Mouse (Mus musculus): ENCODE data around the gene Homer3. TPM values are rescaled to one million over a fixed set of nuclear protein-coding genes. Genes with fewer than 3 reads are reported as not detected.
A peak's percentile ranks its signal among the peaks of the same experiment; 100 is the strongest.

Gene Homer3
- polyA plus RNA-seq, 1 experiment from 2014 or later: 37.9 TPM

DNA sequence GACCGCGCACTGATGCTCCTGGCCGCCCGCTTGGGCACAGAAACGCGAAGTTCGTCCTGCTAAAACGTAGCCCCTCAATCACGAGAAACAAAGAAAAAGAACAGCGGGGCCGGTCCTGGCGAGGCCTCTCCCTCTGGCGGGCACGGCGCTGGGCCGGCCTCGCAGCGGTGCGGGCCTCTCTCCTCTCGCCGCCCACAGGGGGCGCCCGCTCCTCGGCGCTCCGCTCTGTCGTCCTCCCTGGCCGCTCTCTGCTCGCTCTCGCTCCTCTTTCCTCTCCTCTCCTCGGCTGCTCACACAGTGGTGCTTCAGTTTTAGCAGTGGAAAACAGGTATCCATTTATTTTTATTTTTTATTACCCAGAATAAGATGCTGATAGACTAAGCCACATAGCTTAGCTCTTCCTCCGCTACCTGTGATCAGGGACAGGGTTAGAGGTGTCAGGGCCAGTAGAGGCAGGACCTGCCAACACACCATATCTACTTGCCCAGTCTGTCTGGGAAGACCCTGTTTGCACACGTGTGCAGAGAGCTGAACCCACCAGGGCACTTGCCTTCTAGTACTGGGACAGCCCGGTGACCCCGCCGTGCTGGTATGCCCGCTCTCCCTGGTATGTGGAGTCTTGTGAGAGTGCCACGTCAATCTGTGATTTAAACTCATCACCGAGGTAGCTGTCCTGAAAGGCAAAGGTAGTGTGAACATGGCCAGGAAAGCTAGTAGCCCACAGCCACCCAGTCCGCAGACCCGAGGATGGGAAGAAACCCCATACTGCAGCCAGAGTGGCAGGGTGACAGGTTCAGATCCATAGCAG lies 49.6 kb downstream of the Homer3 start:
- H3K27ac ChIP-seq (ENCODE audit: low read depth, low read length): no peak overlapping the region
- no peaks in the 10 kb centered on the region; the same call in 1 of the 2 replicates for H3K9me3 ChIP-seq (ENCODE audit: control insufficient read depth, low read length)
- no peak overlapping the region for H3K9ac ChIP-seq (ENCODE audit: low read depth, low read length)
- WGBS: 45% methylated on average over 41 of the region's 41 CpGs
- H3K4me2 ChIP-seq: no peak overlapping the region
- H3K4me3 ChIP-seq (ENCODE audit: low read depth, low read length): no peak overlapping the region
- H3K36me3 ChIP-seq (ENCODE audit: control insufficient read depth, insufficient read depth, low read length): peaks cover 59% of the 10 kb centered on the region
- H3K27me3 ChIP-seq (replicated peaks; ENCODE audit: control insufficient read depth, insufficient read depth, low read length): no peaks in the 10 kb centered on the region; the same call in 1 of the 2 replicates
- H3K4me1 ChIP-seq (replicated peaks; ENCODE audit: control insufficient read depth, insufficient read depth, low read length): peaks cover 34% of the 10 kb centered on the region
- ATAC-seq (replicated peaks; ENCODE audit: low FRiP score) (peak; percentile 57), DNase-seq (ENCODE audit: low spot score) (peak; percentile 72)

DNA sequence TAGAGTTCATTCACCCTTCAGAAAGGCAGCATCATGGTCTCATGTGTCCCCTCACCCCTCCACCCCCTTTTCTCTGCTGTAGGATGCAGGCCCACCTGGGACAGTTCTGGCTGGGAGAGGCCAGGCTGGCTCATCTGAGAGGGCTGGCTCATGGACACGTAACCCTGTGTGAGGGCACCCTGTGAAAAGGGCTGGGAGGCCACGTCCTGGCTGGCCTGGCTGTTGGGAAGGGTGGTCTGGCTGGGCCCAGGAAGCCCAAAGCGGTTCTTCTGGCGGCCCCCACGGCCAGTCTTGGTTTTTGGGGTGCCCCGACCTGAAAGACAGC lies 50.2 kb downstream of the Homer3 start:
- 94% methylated on average over 6 of the region's 6 CpGs for WGBS
- Histone ChIP-seq H3K4me1 (replicated peaks; ENCODE audit: control insufficient read depth, insufficient read depth, low read length) (peaks cover 33% of the 10 kb centered on the region), H3K9me3 (ENCODE audit: control insufficient read depth, low read length) (no peaks in the 10 kb centered on the region), H3K4me3 (ENCODE audit: low read depth, low read length) (no peak overlapping the region), H3K27ac (ENCODE audit: low read depth, low read length) (no peak overlapping the region), H3K27me3 (replicated peaks; ENCODE audit: control insufficient read depth, insufficient read depth, low read length) (no peaks in the 10 kb centered on the region; the same call in 1 of the 2 replicates), H3K4me2 (no peak overlapping the region), H3K36me3 (ENCODE audit: control insufficient read depth, insufficient read depth, low read length) (peaks cover 64% of the 10 kb centered on the region), H3K9ac (ENCODE audit: low read depth, low read length) (no peak overlapping the region)
- DNase-seq (ENCODE audit: low spot score): no peak
- no peak for ATAC-seq (replicated peaks; ENCODE audit: low FRiP score)

GRCm38 (mm10) chr8:70338931-70339330 lies 56.3 kb downstream of the Homer3 start:
- Histone ChIP-seq H3K9ac (ENCODE audit: low read depth, low read length) (no peak overlapping the region), H3K4me2 (no peak overlapping the region), H3K27ac (ENCODE audit: low read depth, low read length) (no peak overlapping the region), H3K4me1 (replicated peaks; ENCODE audit: control insufficient read depth, insufficient read depth, low read length) (no peaks in the 10 kb centered on the region; the same call in 1 of the 2 replicates), H3K27me3 (replicated peaks; ENCODE audit: control insufficient read depth, insufficient read depth, low read length) (no peaks in the 10 kb centered on the region), H3K36me3 (ENCODE audit: control insufficient read depth, insufficient read depth, low read length) (peaks cover 89% of the 10 kb centered on the region), H3K4me3 (ENCODE audit: low read depth, low read length) (no peak overlapping the region), H3K9me3 (ENCODE audit: control insufficient read depth, low read length) (no peaks in the 10 kb centered on the region)
- WGBS: 91% methylated on average over 7 of the region's 7 CpGs
- no peak for DNase-seq (ENCODE audit: low spot score)
- no peak for ATAC-seq (replicated peaks; ENCODE audit: low FRiP score)

- peaks cover 73% of the 10 kb centered on the region for H3K36me3 ChIP-seq (ENCODE audit: control insufficient read depth, insufficient read depth, low read length)
- 92% methylated on average over 7 of the region's 7 CpGs for WGBS
- H3K9me3 ChIP-seq (ENCODE audit: control insufficient read depth, low read length): no peaks in the 10 kb centered on the region
- H3K27ac ChIP-seq (ENCODE audit: low read depth, low read length): no peak overlapping the region
- H3K9ac ChIP-seq (ENCODE audit: low read depth, low read length): no peak overlapping the region
- H3K27me3 ChIP-seq (replicated peaks; ENCODE audit: control insufficient read depth, insufficient read depth, low read length): no peaks in the 10 kb centered on the region
- ATAC-seq (replicated peaks; ENCODE audit: low FRiP score) (no peak), DNase-seq (ENCODE audit: low spot score) (no peak)
- H3K4me2 ChIP-seq: no peak overlapping the region
- peaks cover 11% of the 10 kb centered on the region for H3K4me1 ChIP-seq (replicated peaks; ENCODE audit: control insufficient read depth, insufficient read depth, low read length)
- H3K4me3 ChIP-seq (ENCODE audit: low read depth, low read length): no peak overlapping the region
These were observed 58.0 kb downstream of the Homer3 start for GRCm38 (mm10) chr8:70340659-70341058.

DNA sequence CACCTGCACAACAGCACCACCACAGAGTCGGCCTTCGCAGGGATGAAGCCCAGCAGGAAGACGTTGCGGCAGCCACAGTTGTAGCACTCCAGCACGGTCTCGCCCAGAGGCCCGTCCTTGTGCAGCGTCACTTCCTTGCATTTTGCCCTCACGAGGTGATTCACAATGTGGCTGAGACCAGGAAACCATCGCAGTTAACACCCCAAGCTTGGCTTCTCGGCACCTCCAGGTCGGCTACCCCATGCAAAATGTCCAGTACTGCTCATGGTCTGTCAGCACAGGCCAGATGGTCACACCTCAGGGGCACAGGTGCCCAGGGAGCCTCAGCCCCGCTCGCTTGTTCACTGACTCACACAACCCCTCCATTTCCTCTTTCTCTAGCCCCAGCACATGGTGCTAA lies 59.4 kb downstream of the Homer3 start:
- Histone ChIP-seq H3K9ac (ENCODE audit: low read depth, low read length) (no peak overlapping the region), H3K4me1 (replicated peaks; ENCODE audit: control insufficient read depth, insufficient read depth, low read length) (peaks cover 19% of the 10 kb centered on the region), H3K27me3 (replicated peaks; ENCODE audit: control insufficient read depth, insufficient read depth, low read length) (no peaks in the 10 kb centered on the region), H3K9me3 (ENCODE audit: control insufficient read depth, low read length) (no peaks in the 10 kb centered on the region), H3K36me3 (ENCODE audit: control insufficient read depth, insufficient read depth, low read length) (peaks cover 63% of the 10 kb centered on the region), H3K4me3 (ENCODE audit: low read depth, low read length) (no peak overlapping the region), H3K4me2 (no peak overlapping the region), H3K27ac (ENCODE audit: low read depth, low read length) (no peak overlapping the region)
- no peak for DNase-seq (ENCODE audit: low spot score)
- ATAC-seq (replicated peaks; ENCODE audit: low FRiP score): no peak
- WGBS: 87% methylated on average over 14 of the region's 14 CpGs

- DNase-seq (ENCODE audit: low spot score): no peak
- Histone ChIP-seq H3K9me3 (ENCODE audit: control insufficient read depth, low read length) (no peaks in the 10 kb centered on the region), H3K27ac (ENCODE audit: low read depth, low read length) (no peak overlapping the region), H3K4me2 (no peak overlapping the region), H3K9ac (ENCODE audit: low read depth, low read length) (no peak overlapping the region), H3K36me3 (ENCODE audit: control insufficient read depth, insufficient read depth, low read length) (peaks cover 55% of the 10 kb centered on the region), H3K27me3 (replicated peaks; ENCODE audit: control insufficient read depth, insufficient read depth, low read length) (no peaks in the 10 kb centered on the region), H3K4me3 (ENCODE audit: low read depth, low read length) (no peak overlapping the region), H3K4me1 (replicated peaks; ENCODE audit: control insufficient read depth, insufficient read depth, low read length) (peaks cover 25% of the 10 kb centered on the region)
- 78% methylated on average over 7 of the region's 7 CpGs for WGBS
- no peak for ATAC-seq (replicated peaks; ENCODE audit: low FRiP score)
These were observed 60.4 kb downstream of the Homer3 start for GRCm38 (mm10) chr8:70343076-70343475.

DNA sequence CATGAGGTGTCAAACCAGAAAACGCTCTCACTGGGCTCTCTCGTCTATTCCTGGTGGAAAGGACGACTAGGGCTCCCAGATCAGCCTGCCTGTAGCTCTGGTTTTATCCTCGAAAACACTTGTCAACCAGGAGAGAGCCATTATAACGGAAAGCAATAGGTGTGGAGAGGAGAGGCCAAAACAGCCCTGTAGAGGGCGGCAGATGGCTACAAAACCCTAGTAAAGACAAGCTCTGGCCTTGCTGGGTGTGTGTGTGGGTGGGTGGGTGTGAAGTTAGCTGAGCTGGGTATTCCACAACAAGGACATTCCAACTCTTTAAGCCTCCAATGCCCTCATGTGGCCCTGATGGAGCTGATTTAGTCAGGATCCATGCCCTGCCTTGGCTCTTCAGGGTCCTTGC lies 61.1 kb downstream of the Homer3 start:
- Histone ChIP-seq H3K27ac (ENCODE audit: low read depth, low read length) (no peak overlapping the region; the same call in 1 of the 2 replicates), H3K9ac (ENCODE audit: low read depth, low read length) (no peak overlapping the region), H3K36me3 (ENCODE audit: control insufficient read depth, insufficient read depth, low read length) (peaks cover 52% of the 10 kb centered on the region), H3K9me3 (ENCODE audit: control insufficient read depth, low read length) (no peaks in the 10 kb centered on the region), H3K4me2 (no peak overlapping the region), H3K4me1 (replicated peaks; ENCODE audit: control insufficient read depth, insufficient read depth, low read length) (peaks cover 31% of the 10 kb centered on the region), H3K27me3 (replicated peaks; ENCODE audit: control insufficient read depth, insufficient read depth, low read length) (no peaks in the 10 kb centered on the region), H3K4me3 (ENCODE audit: low read depth, low read length) (no peak overlapping the region)
- ATAC-seq (replicated peaks; ENCODE audit: low FRiP score) (no peak; the same call in 1 of the 2 replicates), DNase-seq (ENCODE audit: low spot score) (no peak)
- 71% methylated on average over 6 of the region's 6 CpGs for WGBS

Measured in liver, embryonic 11.5 days (tissue).